Mouse (Mus musculus) spleen, postnatal 14 days (tissue): ENCODE measurements around the gene Gm11634.
A peak's percentile ranks its signal among the peaks of the same experiment; 100 is the strongest.
"Not testable (repeated sequence)": the region's sequence is repeated elsewhere in the genome, so short reads cannot be mapped to it uniquely, and the experiment has no call there.

Experiments used
- DNase-seq, 2 experiments: peaks; one replicate each; pipeline ENCODE4 v3.0.0; 2021 to 2022; ENCODE audit warnings: low spot score in 2 of 2

Gene Gm11634

GRCm38 (mm10) chr11:101599156-101599555 is at the start of gene Gm11634:
Gm11634 (minus strand) TSS chr11:101599256.
- no peak for DNase-seq

- DNase-seq = not testable (repeated sequence)
Observed at GRCm38 (mm10) chr11:101647093-101647492, 48.0 kb upstream of the Gm11634 start.

- DNase-seq = not testable (repeated sequence)
Observed at GRCm38 (mm10) chr11:101646283-101646794, 47.3 kb upstream of the Gm11634 start.

GRCm38 (mm10) chr11:101645411-101646282 is 46.6 kb upstream of the Gm11634 start:
- DNase-seq = peak; percentile 44 to 60

GRCm38 (mm10) chr11:101645043-101645410 is 46.0 kb upstream of the Gm11634 start:
- DNase-seq = not testable (repeated sequence)

DNA sequence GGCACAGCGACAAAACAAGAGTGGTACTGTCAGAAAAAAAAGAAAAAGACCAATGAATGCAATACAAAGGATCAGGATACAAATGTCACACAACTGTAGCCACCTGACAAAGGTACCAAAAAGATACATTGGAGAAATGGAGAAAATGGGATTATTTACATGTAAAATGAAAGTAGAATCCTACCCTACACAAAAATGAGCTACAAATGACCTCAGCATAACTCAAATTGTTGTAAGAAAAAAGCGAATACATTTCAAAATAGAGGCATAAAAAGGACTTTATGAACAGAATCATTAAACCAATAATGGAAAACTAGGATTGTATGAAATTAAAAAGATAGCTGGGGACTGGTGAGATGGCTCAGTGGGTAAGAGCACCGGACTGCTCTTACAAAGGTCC is 45.5 kb upstream of the Gm11634 start:
- DNase-seq = no peak

GRCm38 (mm10) chr11:101642931-101643330 is 43.9 kb upstream of the Gm11634 start:
- DNase-seq = no peak

DNA sequence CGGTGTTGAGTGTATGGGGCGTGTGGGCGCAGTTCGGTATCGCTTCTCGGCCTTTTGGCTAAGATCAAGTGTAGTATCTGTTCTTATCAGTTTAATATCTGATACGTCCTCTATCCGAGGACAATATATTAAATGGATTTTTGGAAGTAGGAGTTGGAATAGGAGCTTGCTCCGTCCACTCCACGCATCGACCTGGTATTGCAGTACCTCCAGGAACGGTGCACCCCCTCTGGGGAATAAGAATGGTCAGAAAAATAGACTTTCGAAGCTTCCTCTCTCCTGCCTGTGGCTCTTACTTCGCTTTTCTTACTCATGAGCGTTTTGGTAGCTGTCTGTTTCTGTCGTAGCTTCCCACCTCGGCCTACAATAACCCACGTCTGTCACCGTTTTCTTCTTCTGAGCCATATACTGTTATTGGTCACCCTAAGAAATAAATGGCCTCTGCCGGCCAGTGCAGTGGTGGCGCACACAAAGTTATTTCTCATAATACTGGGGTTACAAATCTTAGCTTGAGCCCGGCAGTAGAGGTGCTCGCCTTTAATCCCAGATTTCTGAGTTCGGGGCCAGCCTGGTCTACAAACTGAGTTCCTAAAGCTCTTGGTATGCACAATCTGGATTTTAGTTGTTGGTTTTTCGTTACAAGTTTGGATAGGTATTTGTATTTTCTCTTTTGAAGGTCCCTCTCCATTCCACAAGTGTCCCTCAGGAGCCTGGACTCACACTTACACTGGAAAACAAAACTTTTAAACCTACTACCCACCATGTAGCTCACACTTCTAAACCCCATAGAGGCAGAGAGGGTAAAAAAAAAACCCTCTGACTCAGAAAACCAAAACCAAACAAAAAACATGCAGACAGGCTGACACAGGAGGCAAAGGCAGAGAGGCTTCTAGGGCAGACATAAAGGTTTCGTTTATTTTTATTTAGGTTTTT is 42.9 kb upstream of the Gm11634 start:
- DNase-seq = peak in 1 of 2 experiments; percentile 8

GRCm38 (mm10) chr11:101640857-101641709 is 42.0 kb upstream of the Gm11634 start:
- peak; percentile 62 to 72 for DNase-seq

DNA sequence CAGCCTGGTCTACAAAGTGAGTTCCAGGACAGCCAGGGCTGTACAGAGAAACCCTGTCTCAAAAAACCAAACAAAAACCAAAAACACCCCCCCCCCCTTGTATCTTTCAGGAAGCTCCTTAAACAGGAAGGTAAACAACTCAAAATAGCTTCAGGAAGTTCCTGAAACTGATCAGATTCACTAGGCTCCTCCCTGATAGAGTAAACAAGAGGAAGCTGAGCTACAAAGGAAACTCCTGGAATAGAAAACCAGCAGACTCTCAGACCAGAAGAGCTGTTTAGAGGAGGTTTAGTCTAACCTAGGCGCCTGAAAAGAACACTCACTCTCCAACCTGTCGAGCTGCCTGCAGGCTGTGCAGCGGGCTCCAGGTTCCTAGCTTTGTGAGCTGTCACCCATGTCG is 40.7 kb upstream of the Gm11634 start:
- no peak for DNase-seq

DNA sequence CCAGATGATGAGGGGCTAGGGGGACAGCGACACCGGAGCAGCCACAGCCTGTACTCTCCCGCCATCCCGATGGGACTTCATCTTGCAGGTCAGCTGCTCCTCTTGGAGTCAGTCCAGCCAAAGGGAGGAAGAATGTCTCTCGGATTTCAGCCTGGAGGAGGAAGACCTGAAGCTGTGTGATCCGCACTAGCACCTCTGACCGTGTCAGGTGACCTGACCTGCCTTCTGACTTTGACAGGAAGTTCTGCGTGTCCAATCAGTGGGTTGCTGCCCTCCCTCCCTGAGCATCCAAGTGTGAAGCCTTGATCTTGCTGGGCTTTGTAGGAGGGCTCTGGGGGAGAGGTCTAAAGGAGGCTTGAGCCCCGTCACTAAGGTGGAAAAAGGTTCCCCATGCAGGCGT is 36.6 kb upstream of the Gm11634 start:
- no peak for DNase-seq

- not testable (repeated sequence) for DNase-seq
Observed at GRCm38 (mm10) chr11:101628733-101629417, 29.8 kb upstream of the Gm11634 start.

GRCm38 (mm10) chr11:101627857-101628559 is 29.0 kb upstream of the Gm11634 start:
- DNase-seq = peak; percentile 75 to 81

DNA sequence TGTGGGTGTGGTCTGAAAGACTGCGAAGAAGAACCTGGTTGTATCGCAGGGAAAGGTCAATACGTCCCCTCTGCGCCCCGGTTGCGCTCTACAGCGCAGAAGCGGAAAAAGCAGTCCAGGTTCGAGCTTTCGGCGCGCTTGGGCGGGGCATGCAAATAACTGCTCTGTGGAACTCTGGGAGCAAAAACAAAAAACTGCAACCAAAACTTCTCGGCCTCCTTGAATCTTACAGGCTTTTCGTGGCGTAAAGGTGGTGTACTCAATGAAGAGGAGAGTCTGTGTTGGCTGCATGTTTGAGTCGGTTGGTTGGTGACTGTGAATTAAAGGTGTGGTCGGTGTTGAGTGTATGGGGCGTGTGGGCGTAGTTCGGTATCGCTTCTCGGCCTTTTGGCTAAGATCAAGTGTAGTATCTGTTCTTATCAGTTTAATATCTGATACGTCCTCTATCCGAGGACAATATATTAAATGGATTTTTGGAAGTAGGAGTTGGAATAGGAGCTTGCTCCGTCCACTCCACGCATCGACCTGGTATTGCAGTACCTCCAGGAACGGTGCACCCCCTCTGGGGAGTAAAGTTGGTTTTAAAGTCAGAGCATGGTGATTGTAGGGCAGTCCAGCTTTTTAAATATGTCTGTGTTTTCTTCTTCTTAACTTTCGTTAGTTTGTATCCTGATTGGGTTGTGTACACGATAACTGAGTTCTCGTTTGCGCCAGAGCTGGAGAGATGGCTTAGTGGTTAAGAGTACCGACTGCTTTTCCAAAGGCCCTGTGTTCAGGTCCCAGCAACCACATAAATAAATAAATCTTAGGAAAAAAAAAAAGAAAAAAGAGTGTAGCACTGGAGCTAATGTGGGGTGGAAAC is 28.2 kb upstream of the Gm11634 start, which contains the start of gene Rdm1:
Rdm1 (plus strand) TSS at position 201 of the 862 bp plus-strand sequence.
- peak; percentile 71 to 76 for DNase-seq

DNA sequence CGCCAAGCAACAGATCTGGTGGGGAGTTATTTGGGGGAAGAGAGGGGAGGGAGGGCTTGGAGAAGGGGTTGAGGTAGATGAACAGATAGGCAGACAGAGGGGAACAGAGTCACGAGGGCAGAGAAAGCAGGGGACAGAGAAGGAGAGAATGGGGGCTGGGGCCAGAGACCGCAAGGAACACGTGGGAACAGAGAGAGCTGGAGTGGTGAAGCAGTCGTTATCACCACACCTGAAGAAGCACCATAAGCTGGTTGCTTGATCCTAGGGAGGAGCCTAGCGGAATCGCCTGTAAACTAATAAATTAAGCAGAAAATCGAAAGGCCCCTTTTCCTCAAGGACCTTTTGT is 27.6 kb upstream of the Gm11634 start:
- DNase-seq = no peak

- not testable (repeated sequence) for DNase-seq
Observed at GRCm38 (mm10) chr11:101620022-101620655, 21.1 kb upstream of the Gm11634 start.

GRCm38 (mm10) chr11:101618596-101618995 is 19.5 kb upstream of the Gm11634 start:
- no peak for DNase-seq

- DNase-seq = peak in 1 of 2 experiments; percentile 17
Observed at GRCm38 (mm10) chr11:101617849-101618248, 18.8 kb upstream of the Gm11634 start.
